Mouse (Mus musculus): Measurements from ENCODE around the gene Rpl23. TPM values are rescaled to one million over a fixed set of nuclear protein-coding genes. Genes with fewer than 3 reads are reported as not detected.

The Rpl23 gene
- total RNA-seq (2021) = 100 to 1,000 TPM; 793 to 832 TPM
- long read RNA-seq, experiment 1, transcript Rpl23-201 (5 exons, 1,059 nt) = major isoform, 137 of 153 reads
- long read RNA-seq, experiment 1, transcript Rpl23-203 (2 exons, 480 nt) = minor isoform, 5 of 153 reads
- long read RNA-seq, experiment 1, partial matches to known transcripts = 9 of 153 reads
- long read RNA-seq, experiment 1, other reads (novel, unspliced or antisense) = 2 of 153 reads
- long read RNA-seq, experiment 2, transcript Rpl23-203 (2 exons, 480 nt) = minor isoform, 8 of 125 reads
- long read RNA-seq, experiment 2, transcript Rpl23-201 (5 exons, 1,059 nt) = major isoform, 109 of 125 reads
- long read RNA-seq, experiment 2, partial matches to known transcripts = 8 of 125 reads
- long read RNA-seq, experiment 2, other reads (novel, unspliced or antisense) = 0 of 125 reads

- DNase-seq = peak; percentile 100
Observed at GRCm38 (mm10) chr11:97781832-97782563, at the start of gene Rpl23. Rpl23 (minus strand) TSS chr11:97782437.

DNA sequence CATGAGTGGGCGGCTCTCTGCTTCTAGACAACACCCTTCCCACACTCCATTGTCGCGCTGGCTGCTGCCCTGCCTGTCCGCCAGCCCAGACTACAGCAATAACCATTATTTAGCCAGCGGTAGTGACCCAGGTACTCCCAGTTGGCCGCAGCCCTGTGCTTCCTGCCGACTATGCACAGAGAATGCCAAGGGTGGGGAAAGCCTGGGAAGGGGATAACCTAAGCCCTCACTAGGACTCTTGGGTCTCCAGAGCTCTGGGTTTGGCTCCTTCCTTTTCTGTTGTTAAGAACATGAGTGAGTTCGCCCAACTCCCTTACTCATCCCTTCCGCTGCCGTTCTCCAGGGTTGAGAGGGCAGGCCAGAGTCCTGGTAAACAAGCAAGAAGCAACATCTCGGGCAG is 49.8 kb upstream of the Rpl23 start:
- DNase-seq = no peak

DNA sequence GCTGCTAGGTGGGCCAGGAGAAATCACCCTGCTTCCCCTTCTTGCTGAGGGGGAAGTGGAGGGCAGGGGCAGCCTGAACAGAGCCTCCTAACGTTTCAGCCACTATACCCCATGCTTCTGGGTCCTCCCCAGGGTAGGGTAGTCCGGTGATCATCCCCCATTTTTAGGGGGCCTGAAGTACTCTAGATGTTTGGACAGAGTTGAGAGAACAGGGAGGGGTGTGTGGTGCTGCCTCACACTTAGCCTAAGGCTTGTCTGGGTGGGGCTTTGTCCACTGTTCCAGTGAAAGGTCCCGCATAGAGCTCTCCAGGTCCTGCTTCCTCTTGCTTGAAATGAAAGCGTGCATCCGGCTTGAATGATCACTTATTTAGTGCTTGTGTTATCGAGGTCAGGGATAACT is 48.3 kb upstream of the Rpl23 start:
- DNase-seq = no peak

GRCm38 (mm10) chr11:97829913-97830476 is 47.8 kb upstream of the Rpl23 start:
- DNase-seq = no peak

DNA sequence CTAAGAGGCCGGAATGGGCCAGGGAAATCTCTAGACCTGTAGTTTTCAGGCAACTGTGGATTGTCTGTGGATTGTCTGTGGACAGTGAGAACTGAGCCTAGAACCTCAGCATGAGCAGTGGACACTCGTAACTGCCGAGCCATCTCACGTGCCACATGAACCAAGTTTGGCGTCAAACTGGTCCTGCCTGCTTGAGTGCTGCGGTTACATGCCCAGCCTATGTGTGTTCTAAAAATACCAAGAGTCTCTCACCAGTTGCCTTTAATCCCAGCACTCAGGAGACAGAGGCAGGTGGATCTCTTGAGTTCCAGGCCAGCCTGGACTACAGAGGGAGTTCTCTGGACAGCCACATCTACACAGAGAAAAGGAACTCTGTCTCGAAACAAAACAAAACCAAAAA is 47.1 kb upstream of the Rpl23 start:
- no peak for DNase-seq

- no peak for DNase-seq
Observed at GRCm38 (mm10) chr11:97827654-97828053, 45.4 kb upstream of the Rpl23 start.

DNA sequence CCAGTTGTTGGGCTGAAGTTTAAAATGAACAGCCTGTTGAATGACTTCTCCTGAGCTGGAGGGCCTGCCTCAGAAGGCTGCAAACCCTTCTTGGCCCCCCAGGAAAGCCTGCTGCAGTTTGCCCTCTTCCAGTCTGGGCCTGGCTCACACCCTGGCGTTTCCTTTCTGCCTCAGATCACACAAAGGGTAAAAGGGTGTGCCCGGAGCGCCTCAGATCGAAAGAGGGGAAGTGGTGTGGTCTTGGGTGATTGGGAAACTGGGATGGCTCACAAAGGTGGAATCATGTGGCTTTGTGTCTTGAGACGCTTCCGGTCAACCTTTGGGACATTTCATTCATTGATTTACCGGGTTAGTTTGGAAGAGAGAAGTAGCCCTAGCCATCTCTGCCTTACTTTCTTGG is 44.2 kb upstream of the Rpl23 start:
- no peak for DNase-seq

DNA sequence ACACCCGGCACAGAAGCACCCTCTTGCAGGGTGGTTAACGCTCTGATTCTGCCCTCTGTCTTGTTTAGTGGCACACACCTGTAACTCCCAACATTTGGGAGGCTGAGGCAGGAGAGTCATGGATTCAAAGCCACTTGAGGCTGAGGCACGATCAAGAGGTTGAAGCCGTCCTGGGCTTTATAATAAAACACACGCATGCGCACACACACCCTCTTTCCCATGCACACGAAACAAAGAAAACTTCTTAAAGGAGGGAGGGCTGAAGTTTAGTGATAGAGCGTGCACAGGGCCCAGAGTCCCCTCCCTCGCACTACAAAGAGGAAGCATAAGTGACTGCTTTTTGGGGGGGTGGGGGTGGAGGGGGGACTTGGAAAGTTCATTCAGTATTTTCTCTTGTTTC is 43.7 kb upstream of the Rpl23 start:
- DNase-seq = no peak

DNA sequence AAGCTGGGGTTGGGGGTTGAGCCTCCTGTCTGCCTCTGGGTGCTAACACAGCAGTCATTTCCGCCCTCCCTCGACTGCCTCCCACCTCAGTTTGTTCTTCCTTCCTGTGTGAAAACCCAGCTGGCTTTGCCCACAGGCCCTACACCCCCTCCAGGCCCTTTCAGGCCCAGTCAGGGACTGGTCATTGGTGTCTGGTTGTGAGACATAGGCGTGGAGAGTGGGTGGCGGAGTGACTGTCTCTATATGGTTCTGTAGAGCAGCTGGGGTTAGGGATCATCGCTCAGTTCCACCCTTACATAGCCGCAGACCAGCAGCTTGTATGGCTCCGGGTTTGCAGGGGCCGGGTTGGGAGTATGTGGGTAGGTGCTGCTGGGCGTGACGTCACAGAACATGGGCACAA is 43.1 kb upstream of the Rpl23 start:
- no peak for DNase-seq

DNA sequence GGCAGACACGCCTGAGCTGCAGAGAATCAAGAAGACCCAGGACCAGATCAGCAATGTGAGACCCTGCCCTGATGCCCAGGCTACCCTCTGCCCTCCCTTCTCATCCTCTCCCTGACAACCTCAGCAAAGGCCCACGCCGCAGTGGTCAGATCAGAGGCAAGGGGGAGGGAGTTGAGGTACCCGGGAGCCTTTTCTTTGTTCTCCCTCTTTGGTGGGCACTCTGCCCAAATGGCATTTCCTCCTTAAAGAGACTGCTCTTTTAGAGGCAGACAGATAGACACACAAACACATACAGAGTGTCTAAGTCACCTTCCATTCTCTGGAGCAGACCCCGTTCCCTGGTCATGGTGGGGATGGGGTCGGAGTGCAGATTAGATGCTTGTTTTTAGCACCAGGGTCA is 42.7 kb upstream of the Rpl23 start:
- DNase-seq = no peak

DNA sequence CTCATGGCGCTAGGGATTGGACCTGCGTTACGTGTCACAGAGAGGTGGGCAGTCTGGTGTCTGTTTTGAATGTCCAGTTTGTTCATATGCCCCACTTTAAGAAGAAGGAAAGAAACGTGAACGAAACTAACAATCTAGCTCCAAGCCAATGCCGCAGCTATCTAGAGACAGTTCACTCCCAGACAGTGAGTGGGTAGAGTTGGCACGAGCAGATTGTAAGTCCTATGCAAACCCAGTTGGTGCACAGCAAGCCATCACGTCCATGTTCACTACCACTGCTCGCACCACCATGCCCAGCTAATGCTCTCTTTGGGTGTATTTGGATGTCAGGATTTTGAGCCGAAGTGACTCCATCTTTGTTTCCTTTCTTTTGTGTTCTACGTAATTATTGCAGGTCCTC is 41.9 kb upstream of the Rpl23 start:
- DNase-seq = no peak

GRCm38 (mm10) chr11:97822840-97823603 is 40.8 kb upstream of the Rpl23 start:
- peak; percentile 59 for DNase-seq

DNA sequence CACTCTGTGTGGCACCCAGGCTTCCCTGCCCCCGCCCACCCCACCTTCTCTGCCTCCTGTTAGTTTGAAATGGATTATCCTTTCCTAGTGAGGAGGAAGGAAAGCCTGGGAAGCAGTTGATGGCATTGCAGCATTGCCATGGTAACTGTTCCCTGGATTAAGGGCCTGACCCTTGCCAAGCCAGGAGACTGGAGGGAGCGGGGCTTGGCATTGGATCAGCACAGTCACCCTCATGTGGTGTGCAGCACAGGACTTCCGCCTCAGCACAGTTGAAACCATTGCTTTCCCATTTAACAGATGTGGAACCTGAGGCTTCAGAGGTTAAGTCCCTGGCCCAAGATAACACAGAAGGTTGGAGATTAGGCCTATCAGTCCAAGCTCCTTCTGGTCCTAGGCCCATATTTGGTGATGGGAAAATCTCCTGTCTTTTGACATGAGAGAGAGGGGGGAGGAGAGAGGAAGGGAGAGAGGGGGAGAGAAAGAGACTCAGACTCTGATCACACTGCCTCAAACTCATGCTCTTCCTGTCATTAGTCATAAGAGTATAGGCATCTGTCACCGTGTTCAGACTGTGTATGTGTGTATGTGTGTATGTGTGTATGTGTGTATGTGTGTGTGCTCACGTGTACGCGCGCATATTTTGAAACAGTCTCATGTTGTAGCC is 39.3 kb upstream of the Rpl23 start:
- no peak for DNase-seq

GRCm38 (mm10) chr11:97820840-97821239 is 38.6 kb upstream of the Rpl23 start:
- DNase-seq = peak; percentile 72

DNA sequence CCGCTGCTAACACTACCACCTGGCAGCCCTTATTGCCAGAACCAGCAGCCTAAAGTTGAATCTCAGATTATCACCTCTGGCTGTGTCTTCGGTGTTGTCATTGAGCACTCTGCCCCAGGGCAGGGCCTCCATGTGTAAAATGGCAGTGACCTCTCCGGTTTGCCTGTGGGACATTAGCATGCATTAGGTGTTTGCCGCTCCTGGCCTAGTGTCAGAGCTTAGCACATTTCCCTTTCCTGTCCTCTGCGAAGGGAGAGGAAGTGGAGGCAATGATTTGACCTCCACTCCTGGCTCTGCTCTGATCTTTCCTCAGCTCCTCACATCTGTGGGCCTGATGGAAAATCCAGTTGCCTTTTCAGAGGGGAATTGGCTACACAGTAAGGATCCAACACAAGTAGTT is 37.7 kb upstream of the Rpl23 start:
- no peak for DNase-seq

GRCm38 (mm10) chr11:97819102-97819501 is 36.9 kb upstream of the Rpl23 start:
- no peak for DNase-seq

DNA sequence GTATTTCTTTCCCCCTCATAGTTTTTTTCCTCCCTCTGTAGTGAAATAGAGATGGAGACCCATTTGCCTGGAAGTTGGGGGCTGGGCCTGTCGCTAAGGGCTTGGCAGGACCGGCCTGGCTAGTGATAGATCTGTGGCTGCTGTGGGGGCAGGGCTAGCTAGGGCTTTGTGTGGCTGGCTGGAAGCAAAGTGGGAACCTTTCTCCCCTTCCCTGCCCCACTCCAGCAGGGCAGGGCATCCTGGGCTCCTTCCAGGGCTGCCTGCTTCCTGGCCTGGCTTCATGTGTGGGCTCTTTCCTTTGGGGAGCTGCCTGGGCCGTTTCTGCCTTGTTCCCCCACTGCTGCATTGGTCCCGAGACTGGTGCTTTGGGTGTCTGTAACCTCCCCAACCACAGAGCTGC is 36.3 kb upstream of the Rpl23 start:
- peak; percentile 47 for DNase-seq

- no peak for DNase-seq
Observed at GRCm38 (mm10) chr11:97818003-97818402, 35.8 kb upstream of the Rpl23 start.

- no peak for DNase-seq
Observed at GRCm38 (mm10) chr11:97817379-97817778, 35.1 kb upstream of the Rpl23 start.

GRCm38 (mm10) chr11:97816916-97817315 is 34.7 kb upstream of the Rpl23 start:
- DNase-seq = no peak

- no peak for DNase-seq
Observed at GRCm38 (mm10) chr11:97816176-97816575, 33.9 kb upstream of the Rpl23 start.

- DNase-seq = no peak
Observed at GRCm38 (mm10) chr11:97815736-97816135, 33.5 kb upstream of the Rpl23 start.

Data from gastrocnemius, postnatal 10 days (tissue).